In the genomic region with DNA sequence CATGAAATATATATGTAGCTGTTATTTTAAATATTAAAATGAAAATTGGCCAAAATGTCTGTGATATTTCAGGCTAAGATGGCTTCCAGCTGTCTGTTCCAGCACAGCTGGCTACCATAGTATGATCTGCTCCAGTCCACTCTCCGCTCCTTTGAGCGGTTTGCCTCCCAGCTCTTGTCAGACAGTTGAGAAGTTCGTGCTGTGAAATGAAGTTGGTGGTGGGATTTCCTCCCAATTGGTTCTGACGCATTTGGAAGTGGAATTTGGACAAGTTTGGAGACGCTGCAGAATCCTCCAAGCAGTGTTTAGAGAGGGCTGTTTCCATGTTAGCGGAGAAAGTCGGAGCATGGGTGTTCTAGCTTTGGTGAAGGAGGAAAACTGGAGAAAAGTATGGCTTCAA, we compare ENCODE assay signal across 13 mouse cellular contexts.
A peak's percentile ranks its signal among the peaks of the same experiment; 100 is the strongest.
DNase-seq lines count a peak whose midpoint lies in the region; ATAC-seq and TF ChIP-seq lines count a peak whose summit lies in the region.
"Had no signal": no experiment of that assay in that cellular context is flagged by ENCODE, and none has a peak within 500 bp of the region (broad histone marks: within the 10 kb centered on the region; RNA-seq: fewer than 3 reads in every experiment).

No protein-coding gene starts in this region.

- H3K27me3 ChIP-seq in heart, embryonic 15.5 days = no peaks in the 10 kb centered on the region
- H3K27me3 ChIP-seq in lung, embryonic 14.5 days (ENCODE audit: insufficient read depth, low read length) = no peaks in the 10 kb centered on the region
- no peaks in the 10 kb centered on the region for H3K27me3 ChIP-seq in stomach, embryonic 14.5 days (ENCODE audit: control insufficient read depth, insufficient read depth, low read length)
- H3K27me3 ChIP-seq: hindbrain, embryonic 13.5 days; liver, embryonic 15.5 days; neural tube, embryonic 13.5 days had no signal

- no peak overlapping the region for H3K9ac ChIP-seq in heart, embryonic 15.5 days
- H3K9ac ChIP-seq in lung, embryonic 14.5 days = no peak overlapping the region
- no peak overlapping the region for H3K9ac ChIP-seq in stomach, embryonic 14.5 days (replicated peaks; ENCODE audit: low read depth, low read length)
- H3K9ac ChIP-seq: hindbrain, embryonic 13.5 days; liver, embryonic 15.5 days; neural tube, embryonic 13.5 days had no signal

- no peak for DNase-seq in heart, adult 8-10 months (ENCODE audit: low spot score)
- DNase-seq in lung, embryonic 14.5 days = peak; percentile 78
- no peak for DNase-seq in lung, adult 18-20 months
- DNase-seq in heart, postnatal 4 days = peak; percentile 18
- no peak for DNase-seq in layer of hippocampus, adult 11-12 months (ENCODE audit: low spot score)
- no peak for DNase-seq in frontal cortex, postnatal 36 days (ENCODE audit: low spot score in 2 of 2)
- DNase-seq: cerebellum, postnatal 10 days; layer of hippocampus, postnatal 36 days had no signal

- H3K9me3 ChIP-seq in heart, embryonic 15.5 days (replicated peaks) = no peaks in the 10 kb centered on the region
- no peaks in the 10 kb centered on the region for H3K9me3 ChIP-seq in lung, embryonic 14.5 days (ENCODE audit: low read depth, low read length)
- H3K9me3 ChIP-seq in stomach, embryonic 14.5 days (ENCODE audit: control insufficient read depth, low read depth, low read length) = no peaks in the 10 kb centered on the region
- H3K9me3 ChIP-seq: hindbrain, embryonic 13.5 days; liver, embryonic 15.5 days; neural tube, embryonic 13.5 days had no signal

- H3K4me3 ChIP-seq in heart, embryonic 15.5 days = no peak overlapping the region
- no peak overlapping the region for H3K4me3 ChIP-seq in lung, embryonic 14.5 days (ENCODE audit: low read depth, low read length)
- no peak overlapping the region for H3K4me3 ChIP-seq in stomach, embryonic 14.5 days (ENCODE audit: low read depth, low read length)
- H3K4me3 ChIP-seq: hindbrain, embryonic 13.5 days; liver, embryonic 15.5 days; neural tube, embryonic 13.5 days had no signal

- no peak for ATAC-seq in heart, embryonic 15.5 days (replicated peaks; ENCODE audit: insufficient number of reproducible peaks, insufficient read depth, low FRiP score, low read depth)
- ATAC-seq in lung, embryonic 14.5 days (ENCODE audit: insufficient read depth) = peak; percentile 68
- peak; percentile 87; the same call in 1 of the 2 replicates for ATAC-seq in stomach, embryonic 14.5 days (ENCODE audit: insufficient number of reproducible peaks, insufficient read depth, low FRiP score, low read depth)

- 0 out of 2 replicates have a peak, but pooled peaks cover 3% of the 10 kb centered on the region for H3K36me3 ChIP-seq in heart, embryonic 15.5 days
- H3K36me3 ChIP-seq in lung, embryonic 14.5 days (ENCODE audit: insufficient read depth) = peaks cover 5% of the 10 kb centered on the region; the same call in 1 of the 2 replicates
- H3K36me3 ChIP-seq in stomach, embryonic 14.5 days (ENCODE audit: control insufficient read depth, insufficient read depth, low read length) = peaks cover 4% of the 10 kb centered on the region; the same call in 1 of the 2 replicates

- peak overlapping the region; percentile 35; the same call in 1 of the 2 replicates for H3K27ac ChIP-seq in heart, embryonic 15.5 days
- H3K27ac ChIP-seq in lung, embryonic 14.5 days (ENCODE audit: low read depth) = peak overlapping the region; percentile 50; the same call in 1 of the 2 replicates
- H3K27ac ChIP-seq in stomach, embryonic 14.5 days (ENCODE audit: low read length) = peak overlapping the region; percentile 93
- H3K27ac ChIP-seq: hindbrain, embryonic 13.5 days; liver, embryonic 15.5 days; neural tube, embryonic 13.5 days had no signal

- peaks cover 8% of the 10 kb centered on the region for H3K4me1 ChIP-seq in heart, embryonic 15.5 days (replicated peaks)
- no peaks in the 10 kb centered on the region for H3K4me1 ChIP-seq in lung, embryonic 14.5 days (ENCODE audit: insufficient read depth)
- H3K4me1 ChIP-seq in stomach, embryonic 14.5 days (ENCODE audit: control insufficient read depth, insufficient read depth, low read length) = peaks cover 11% of the 10 kb centered on the region
- H3K4me1 ChIP-seq: liver, embryonic 15.5 days had no signal

- no peak overlapping the region for H3K4me2 ChIP-seq in heart, embryonic 15.5 days
- H3K4me2 ChIP-seq in lung, embryonic 14.5 days = no peak overlapping the region
- H3K4me2 ChIP-seq in stomach, embryonic 14.5 days (replicated peaks; ENCODE audit: low read depth, low read length) = 0 out of 2 replicates have a peak overlapping the region, but pooled peaks have one; percentile 20
- H3K4me2 ChIP-seq: hindbrain, embryonic 13.5 days; liver, embryonic 15.5 days; neural tube, embryonic 13.5 days had no signal

- 76% methylated on average over 7 of the region's 7 CpGs for WGBS in heart, embryonic 15.5 days
- 51% methylated on average over 7 of the region's 7 CpGs for WGBS in lung, embryonic 14.5 days
- 46% methylated on average over 7 of the region's 7 CpGs for WGBS in stomach, embryonic 14.5 days

- no peak for TF ChIP-seq CTCF in lung, embryonic 14.5 days (IDR thresholded peaks at IDR 0.05; ENCODE audit: low read depth)

Comparison
In these comparisons a context has a peak if more than half of its experiments do, and no peak if none do; other contexts are left out.
1. DNase-seq: peak in lung, embryonic 14.5 days (single experiment) and heart, postnatal 4 days (single experiment); none in heart, adult 8-10 months (single experiment), lung, adult 18-20 months (0 of 2), layer of hippocampus, adult 11-12 months (single experiment) and frontal cortex, postnatal 36 days (0 of 2).
2. H3K27ac ChIP-seq: peak in every context shown above with its lines; median percentile 93 in stomach, embryonic 14.5 days; 50 in lung, embryonic 14.5 days; 35 in heart, embryonic 15.5 days.